Mouse (Mus musculus) hindbrain, embryonic 12.5 days (tissue): ENCODE results near the gene Smim20. TPM values are rescaled to one million over a fixed set of nuclear protein-coding genes. Genes with fewer than 3 reads are reported as not detected.
A peak's percentile ranks its signal among the peaks of the same experiment; 100 is the strongest.

Experiments used
- ATAC-seq: fragments of 200-750 bp; cut with Nextera tagmentation; 2 replicates; pipeline ENCODE4 v1.8.0; 2017; ENCODE audit warnings: moderate TSS enrichment; ENCODE audit not compliant: low FRiP score
- H3K27ac ChIP-seq: fragments of 300-500 bp; sonication (generic); 2 replicates; pipeline ENCODE4 v1.5.1; 2016; ENCODE audit warnings: mild to moderate bottlenecking
- H3K27me3 ChIP-seq: fragments of 300-500 bp; sonication (generic); 2 replicates; pipeline ENCODE4 v1.6.1; 2016; ENCODE audit warnings: mild to moderate bottlenecking
- H3K36me3 ChIP-seq: fragments of 300-500 bp; sonication (generic); 2 replicates; pipeline ENCODE4 v1.6.1; 2016; ENCODE audit warnings: mild to moderate bottlenecking
- H3K4me1 ChIP-seq: fragments of 300-500 bp; sonication (generic); 2 replicates; pipeline ENCODE4 v1.6.1; 2016
- H3K4me2 ChIP-seq: fragments of 300-500 bp; sonication (generic); replicated peaks from 2 replicates; pipeline ENCODE4 v1.6.1; 2016; ENCODE audit warnings: mild to moderate bottlenecking
- H3K4me3 ChIP-seq: fragments of 300-500 bp; sonication (generic); 2 replicates; pipeline ENCODE4 v1.5.1; 2016; ENCODE audit warnings: mild to moderate bottlenecking
- H3K9ac ChIP-seq: fragments of 300-500 bp; sonication (generic); 2 replicates; pipeline ENCODE4 v1.6.1; 2016; ENCODE audit warnings: mild to moderate bottlenecking, moderate library complexity
- H3K9me3 ChIP-seq: fragments of 300-500 bp; sonication (generic); replicated peaks from 2 replicates; pipeline ENCODE4 v1.6.1; 2016; ENCODE audit warnings: mild to moderate bottlenecking
- WGBS: fragments of 180-500 bp; shearing (Covaris S2); methylation state at CpG from one replicate; pipeline ENCODE4 v1.1.7; 2016; 5-methylcytosine and 5-hydroxymethylcytosine counted together
- polyA plus RNA-seq: library from polyadenylated mRNA; unstranded; fragments of >200 nt; fragmentation: Nextera tagmentation; extraction: Ambion mirVana; gene quantifications from 2 replicates; pipeline ENCODE4 v1.2.1, GENCODE M21; 2016

Smim20 gene
- 62.9 and 63.0 TPM in 2 replicates for polyA plus RNA-seq

DNA sequence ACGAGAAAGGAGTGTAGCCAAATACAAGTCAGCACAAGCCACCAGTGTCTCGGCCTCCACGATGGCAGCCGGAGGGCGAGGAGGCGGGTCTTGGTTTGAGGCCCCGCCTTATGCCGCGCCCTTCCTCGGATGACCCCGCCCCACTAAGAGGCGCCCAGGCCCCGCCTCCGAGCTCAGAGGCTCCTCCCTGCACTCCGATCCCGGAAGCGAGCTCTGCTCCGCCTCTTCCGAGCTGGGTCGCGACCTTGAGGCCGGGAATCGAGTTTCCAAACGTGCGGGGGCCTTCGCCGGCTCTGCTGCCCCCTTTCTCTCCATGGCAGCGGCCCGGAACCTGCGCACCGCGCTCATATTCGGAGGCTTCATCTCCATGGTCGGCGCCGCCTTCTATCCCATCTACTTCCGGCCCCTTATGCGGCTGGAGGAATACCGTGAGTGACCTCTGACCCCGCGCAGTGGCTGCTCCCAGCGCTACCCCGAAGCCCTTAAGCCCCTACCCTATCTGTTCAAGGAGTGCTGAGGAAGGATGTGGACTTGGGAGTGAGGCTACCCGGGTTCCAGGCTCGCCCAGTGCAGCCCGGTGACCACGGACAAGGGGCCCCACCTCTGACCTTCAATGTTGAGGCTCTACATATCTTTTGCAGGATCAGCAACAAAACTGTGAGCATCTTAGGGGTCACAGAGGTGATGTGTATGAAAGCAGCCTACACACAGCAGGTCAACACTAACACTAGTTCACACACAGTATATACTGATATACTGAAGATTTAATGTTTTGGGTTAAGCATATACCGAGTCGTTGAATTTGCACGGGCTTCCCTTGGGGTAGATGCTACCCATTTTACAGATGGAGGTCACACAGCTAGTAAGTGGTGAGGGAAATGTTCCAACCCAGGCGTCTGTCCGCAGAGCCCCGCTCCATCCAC lies at the start of gene Smim20:
Gene Smim20, plus strand, starts transcription at position 153 of the 923 bp plus-strand sequence.
- H3K4me3 ChIP-seq = peak within 1 kb of the TSS; percentile 53
- H3K27me3 ChIP-seq = no peaks in the 10 kb centered on the region
- H3K4me1 ChIP-seq = peaks cover 16% of the 10 kb centered on the region
- H3K27ac ChIP-seq = peak within 1 kb of the TSS; percentile 55; the same call in 1 of the 2 replicates
- H3K9me3 ChIP-seq = no peaks in the 10 kb centered on the region
- H3K36me3 ChIP-seq = no peaks in the 10 kb centered on the region
- peak within 1 kb of the TSS; percentile 62 for H3K4me2 ChIP-seq
- 11% methylated on average over 53 of the region's 53 CpGs for WGBS
- peak within 1 kb of the TSS; percentile 53 for H3K9ac ChIP-seq
- ATAC-seq = peak; percentile 91

DNA sequence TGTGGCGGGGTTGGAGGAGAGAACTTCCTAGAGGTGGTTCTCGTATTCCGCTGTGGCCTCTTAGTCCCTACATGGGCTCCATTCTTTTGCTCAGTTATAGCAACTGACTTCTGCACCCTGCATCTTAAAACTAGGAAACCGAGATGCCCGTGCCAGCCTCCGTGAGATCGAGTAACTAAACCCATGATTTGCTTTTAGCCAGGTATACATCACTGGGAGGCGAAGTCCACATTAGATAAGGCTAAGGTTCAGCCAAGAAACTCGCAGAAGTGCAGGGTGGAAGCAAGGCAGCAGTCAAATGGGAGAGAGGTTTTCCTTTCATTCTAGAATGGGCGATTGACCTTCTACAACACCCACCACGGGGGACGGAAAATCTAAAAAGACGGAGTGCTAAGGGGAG lies 41.4 kb upstream of the Smim20 start:
- Histone ChIP-seq H3K27ac (no peak overlapping the region), H3K36me3 (no peaks in the 10 kb centered on the region), H3K27me3 (no peaks in the 10 kb centered on the region; the same call in 1 of the 2 replicates), H3K9me3 (no peaks in the 10 kb centered on the region), H3K4me2 (no peak overlapping the region), H3K4me1 (no peaks in the 10 kb centered on the region), H3K9ac (no peak overlapping the region), H3K4me3 (no peak overlapping the region)
- ATAC-seq = no peak
- 92% methylated on average over 13 of the region's 13 CpGs for WGBS

DNA sequence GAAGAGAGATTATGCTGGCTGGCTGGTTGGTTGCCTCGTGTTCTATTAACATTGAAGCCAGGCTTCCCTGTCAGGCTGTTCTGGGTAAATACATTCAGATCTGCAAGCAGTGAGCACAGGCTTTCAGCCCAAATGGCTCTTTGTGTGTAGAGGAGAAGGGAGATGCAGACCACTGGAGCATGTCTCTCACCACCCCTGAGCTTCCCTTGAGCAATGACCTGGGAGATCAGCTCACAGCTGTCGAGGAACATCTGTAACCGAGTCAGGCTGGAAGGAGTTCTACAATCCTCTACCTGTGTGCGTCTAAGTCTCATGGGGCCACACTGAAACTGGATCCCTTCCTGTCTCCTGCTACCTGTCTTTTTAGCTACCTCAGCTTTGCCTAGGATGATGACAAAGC lies 36.3 kb upstream of the Smim20 start:
- WGBS = 49% methylated on average over 4 of the region's 4 CpGs
- no peak overlapping the region for H3K4me2 ChIP-seq

DNA sequence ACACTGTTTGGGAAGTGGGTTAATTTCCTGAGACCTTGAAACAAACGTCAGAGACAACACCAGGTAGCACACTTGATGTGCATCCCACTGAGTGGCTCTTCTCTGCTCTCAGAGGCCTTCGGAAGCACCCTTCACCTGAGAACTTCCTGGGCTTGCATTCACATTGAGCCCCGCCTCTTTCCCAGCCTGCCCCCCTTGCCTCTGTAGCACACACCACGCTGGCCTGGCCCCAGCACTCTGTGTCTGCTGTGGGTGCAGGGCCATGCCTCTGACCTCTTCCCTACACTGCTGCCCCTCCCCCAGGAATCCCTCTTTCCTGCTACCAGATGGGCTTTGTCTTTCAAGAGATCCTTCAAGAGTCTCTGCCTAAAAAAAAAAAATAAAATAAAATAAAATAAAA lies 31.3 kb upstream of the Smim20 start:
- ATAC-seq = no peak
- H3K9me3 ChIP-seq = no peaks in the 10 kb centered on the region
- H3K27ac ChIP-seq = no peak overlapping the region
- H3K9ac ChIP-seq = no peak overlapping the region
- no peaks in the 10 kb centered on the region for H3K36me3 ChIP-seq
- H3K27me3 ChIP-seq = no peaks in the 10 kb centered on the region
- WGBS = 13% methylated on average over 4 of the region's 4 CpGs
- peaks cover 8% of the 10 kb centered on the region; the same call in 1 of the 2 replicates for H3K4me1 ChIP-seq
- no peak overlapping the region for H3K4me3 ChIP-seq
- H3K4me2 ChIP-seq = no peak overlapping the region

More for the DNA sequence above, 36.3 kb upstream of the Smim20 start:
- Histone ChIP-seq H3K9ac (no peak overlapping the region), H3K36me3 (no peaks in the 10 kb centered on the region), H3K4me3 (no peak overlapping the region), H3K27me3 (no peaks in the 10 kb centered on the region; the same call in 1 of the 2 replicates), H3K27ac (no peak overlapping the region), H3K4me1 (no peaks in the 10 kb centered on the region), H3K9me3 (no peaks in the 10 kb centered on the region)
- no peak for ATAC-seq

DNA sequence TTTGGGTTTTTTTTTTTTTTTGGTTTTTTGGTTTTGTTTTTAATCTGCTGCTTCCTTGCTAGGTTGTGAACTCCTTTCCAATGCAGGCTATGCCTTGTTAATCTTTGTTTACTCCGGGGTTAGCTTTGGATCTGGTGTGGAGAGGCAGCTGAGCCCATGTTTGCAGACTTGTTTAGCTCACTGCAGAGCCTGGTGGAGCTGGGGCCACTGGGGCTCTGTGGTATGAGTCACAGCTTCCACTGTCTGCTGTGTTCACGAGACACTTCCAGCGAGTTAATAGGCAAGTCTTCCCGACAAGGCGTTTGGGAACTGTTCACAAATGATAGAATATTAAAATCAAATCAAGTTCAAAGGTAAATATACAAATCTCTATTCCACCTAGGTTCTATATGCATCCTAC lies 30.7 kb upstream of the Smim20 start:
- H3K4me1 ChIP-seq = peaks cover 8% of the 10 kb centered on the region; the same call in 1 of the 2 replicates
- H3K27ac ChIP-seq = no peak overlapping the region
- H3K36me3 ChIP-seq = no peaks in the 10 kb centered on the region
- no peak for ATAC-seq
- H3K4me3 ChIP-seq = no peak overlapping the region
- no peak overlapping the region for H3K4me2 ChIP-seq
- WGBS = 55% methylated on average over 5 of the region's 5 CpGs
- H3K27me3 ChIP-seq = no peaks in the 10 kb centered on the region
- no peak overlapping the region for H3K9ac ChIP-seq
- no peaks in the 10 kb centered on the region for H3K9me3 ChIP-seq

DNA sequence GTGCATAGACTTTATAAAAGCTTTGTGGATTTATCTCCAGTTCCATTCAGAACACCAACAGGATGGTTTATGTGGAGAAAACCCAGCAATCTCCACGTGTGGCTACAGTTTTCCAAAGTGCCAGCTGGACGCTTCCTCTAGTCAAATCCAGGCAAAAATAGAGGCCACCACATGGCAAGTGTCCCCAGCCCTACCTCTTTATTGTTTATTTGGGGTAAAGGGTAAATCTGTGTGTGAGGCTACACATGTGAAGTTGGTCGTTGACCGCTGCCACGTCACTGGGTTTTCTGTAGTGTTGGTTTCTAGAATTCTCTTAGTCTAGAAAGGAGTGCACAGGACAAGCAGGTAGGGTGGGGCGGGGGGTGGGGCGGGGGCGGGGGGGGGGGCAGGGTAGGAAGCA lies 30.1 kb upstream of the Smim20 start:
- Histone ChIP-seq H3K27me3 (no peaks in the 10 kb centered on the region), H3K4me1 (peaks cover 8% of the 10 kb centered on the region; the same call in 1 of the 2 replicates), H3K27ac (no peak overlapping the region), H3K36me3 (no peaks in the 10 kb centered on the region), H3K4me3 (no peak overlapping the region), H3K9me3 (no peaks in the 10 kb centered on the region), H3K4me2 (no peak overlapping the region), H3K9ac (no peak overlapping the region)
- ATAC-seq = no peak
- 82% methylated on average over 7 of the region's 8 CpGs for WGBS

DNA sequence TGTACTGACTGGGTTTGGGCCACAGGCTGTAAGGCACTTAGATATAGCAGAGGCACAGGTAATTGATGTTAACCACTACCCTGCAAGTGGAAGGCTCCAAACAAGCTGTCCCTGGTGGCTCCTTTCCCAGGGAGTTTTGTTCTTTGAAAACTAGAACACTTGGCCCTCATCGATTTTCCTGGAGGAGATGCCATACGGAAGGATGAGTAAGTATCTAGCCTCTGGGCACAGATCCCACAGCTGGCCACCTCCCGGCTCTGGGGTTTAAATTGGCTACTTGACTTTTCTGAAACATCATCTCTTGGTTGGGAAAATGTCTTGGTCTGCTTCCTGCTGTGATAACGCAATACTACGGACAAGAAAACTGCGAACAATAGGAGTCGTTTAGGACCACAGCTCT lies 28.1 kb upstream of the Smim20 start:
- 72% methylated on average over 7 of the region's 7 CpGs for WGBS

DNA sequence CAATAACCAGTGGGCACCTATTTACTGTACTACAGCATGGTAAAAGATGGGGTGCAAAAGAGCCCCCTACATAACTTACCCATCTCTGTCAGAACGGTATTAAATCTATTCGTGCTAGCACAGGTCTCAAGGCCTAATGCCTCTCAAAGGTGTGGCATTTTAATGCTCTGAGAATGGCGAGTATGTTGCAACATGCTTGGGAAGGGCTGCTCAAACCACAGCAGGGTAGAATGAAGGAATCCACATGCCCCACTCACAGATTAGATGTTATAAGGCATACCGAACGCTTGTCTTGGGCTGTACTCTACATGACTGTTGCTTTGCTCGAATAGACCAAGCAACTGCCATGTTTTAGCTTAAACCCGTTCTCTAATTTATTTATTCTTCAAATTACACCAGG lies 27.7 kb upstream of the Smim20 start:
- no peak overlapping the region for H3K4me2 ChIP-seq
- ATAC-seq = no peak
- no peaks in the 10 kb centered on the region for H3K36me3 ChIP-seq
- WGBS = 92% methylated on average over 7 of the region's 7 CpGs
- no peak overlapping the region for H3K4me3 ChIP-seq
- H3K4me1 ChIP-seq = peaks cover 8% of the 10 kb centered on the region; the same call in 1 of the 2 replicates
- 0 out of 2 replicates have a peak, but pooled peaks cover 3% of the 10 kb centered on the region for H3K27me3 ChIP-seq
- H3K9me3 ChIP-seq = no peaks in the 10 kb centered on the region
- no peak overlapping the region for H3K9ac ChIP-seq
- no peak overlapping the region for H3K27ac ChIP-seq

More for the DNA sequence above, 28.1 kb upstream of the Smim20 start:
- Histone ChIP-seq H3K27ac (no peak overlapping the region), H3K4me2 (no peak overlapping the region), H3K36me3 (no peaks in the 10 kb centered on the region), H3K27me3 (no peaks in the 10 kb centered on the region), H3K9ac (no peak overlapping the region), H3K4me3 (no peak overlapping the region), H3K9me3 (no peaks in the 10 kb centered on the region), H3K4me1 (peaks cover 8% of the 10 kb centered on the region; the same call in 1 of the 2 replicates)
- ATAC-seq = no peak

DNA sequence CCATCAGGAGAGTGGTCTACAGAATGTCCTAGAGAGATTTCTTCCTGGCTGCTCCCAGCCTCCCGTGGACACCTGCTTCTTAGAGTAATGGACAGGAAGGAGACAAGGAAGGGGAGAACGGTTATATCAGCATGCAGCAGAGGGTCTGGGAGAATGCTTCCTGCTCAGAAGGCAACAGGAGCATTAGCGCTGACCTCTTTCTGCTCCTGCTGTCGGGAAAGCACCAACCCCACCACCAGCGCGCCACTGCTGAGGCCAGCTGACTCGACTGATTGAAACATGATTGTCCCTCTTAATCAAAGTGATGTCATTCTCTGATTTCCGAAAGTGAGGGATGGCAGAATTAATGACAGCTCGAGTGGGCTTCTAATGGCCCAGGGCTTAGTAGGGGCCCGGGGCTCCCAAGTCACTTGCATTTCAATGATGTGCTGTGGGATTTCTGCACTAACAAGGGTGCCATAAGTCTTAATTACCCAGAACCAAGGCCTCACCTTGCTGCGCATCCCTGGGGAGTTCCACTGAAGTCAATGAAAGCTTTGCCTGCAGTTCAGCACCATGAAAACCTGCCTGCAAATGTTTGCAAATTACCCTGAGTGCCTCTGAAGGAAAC lies 26.9 kb upstream of the Smim20 start:
- ATAC-seq = 0 out of 2 replicates have a peak, but pooled peaks have one; percentile 42
- Histone ChIP-seq H3K4me1 (peaks cover 8% of the 10 kb centered on the region; the same call in 1 of the 2 replicates), H3K4me2 (no peak overlapping the region), H3K9ac (no peak overlapping the region), H3K36me3 (no peaks in the 10 kb centered on the region), H3K9me3 (no peaks in the 10 kb centered on the region), H3K27ac (no peak overlapping the region), H3K4me3 (no peak overlapping the region), H3K27me3 (0 out of 2 replicates have a peak, but pooled peaks cover 3% of the 10 kb centered on the region)
- WGBS = 47% methylated on average over 11 of the region's 11 CpGs

DNA sequence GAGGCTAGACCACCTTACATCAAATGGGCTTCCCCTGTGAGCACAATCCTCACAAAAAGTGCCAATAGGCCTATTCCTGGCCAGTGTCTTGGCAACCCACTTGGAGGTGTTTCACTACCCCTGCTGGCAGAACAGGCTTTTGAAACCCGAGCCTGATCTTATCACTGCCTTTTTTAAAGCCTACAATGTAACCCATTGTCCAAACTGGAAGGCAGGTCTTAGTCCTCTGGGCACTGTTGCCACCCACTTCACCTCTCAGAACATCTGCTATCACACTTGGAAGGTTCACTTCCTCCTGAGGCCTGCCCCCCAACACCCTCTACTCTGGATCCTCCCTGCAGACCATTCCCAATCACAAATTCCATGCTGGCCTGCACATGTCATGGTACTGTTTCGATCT lies 25.8 kb upstream of the Smim20 start:
- peak; percentile 23; the same call in 1 of the 2 replicates for ATAC-seq
- no peaks in the 10 kb centered on the region for H3K36me3 ChIP-seq
- H3K4me2 ChIP-seq = no peak overlapping the region
- H3K9ac ChIP-seq = no peak overlapping the region
- H3K4me1 ChIP-seq = peaks cover 8% of the 10 kb centered on the region; the same call in 1 of the 2 replicates
- H3K27me3 ChIP-seq = peaks cover 4% of the 10 kb centered on the region; the same call in 1 of the 2 replicates
- no peaks in the 10 kb centered on the region for H3K9me3 ChIP-seq
- H3K4me3 ChIP-seq = no peak overlapping the region
- H3K27ac ChIP-seq = no peak overlapping the region
- 43% methylated on average over 2 of the region's 2 CpGs for WGBS

DNA sequence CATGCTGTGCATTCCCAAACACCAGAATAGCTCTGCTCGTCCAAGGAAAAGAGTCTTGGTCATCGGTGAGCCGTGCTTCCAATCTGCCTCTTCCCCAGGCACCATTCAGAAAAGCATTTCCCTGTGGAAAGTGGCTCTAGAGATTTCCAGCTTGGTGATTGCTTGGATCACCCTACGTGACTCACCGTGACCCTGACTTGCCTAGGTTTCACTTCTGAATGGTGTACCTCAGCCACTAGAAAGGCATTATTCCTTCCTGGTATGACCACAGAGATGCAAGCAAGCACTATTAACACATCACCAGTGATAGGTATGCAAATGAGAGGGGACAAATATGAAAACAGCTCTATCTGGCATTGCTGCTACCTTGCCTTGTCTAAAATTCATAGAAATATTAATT lies 24.9 kb upstream of the Smim20 start:
- no peak; the same call in 1 of the 2 replicates for ATAC-seq
- WGBS = 80% methylated on average over 5 of the region's 5 CpGs
- Histone ChIP-seq H3K27me3 (peaks cover 11% of the 10 kb centered on the region), H3K4me3 (no peak overlapping the region), H3K27ac (0 out of 2 replicates have a peak overlapping the region, but pooled peaks have one; percentile 4), H3K9me3 (no peaks in the 10 kb centered on the region), H3K4me1 (peaks cover 8% of the 10 kb centered on the region; the same call in 1 of the 2 replicates), H3K9ac (no peak overlapping the region), H3K4me2 (no peak overlapping the region), H3K36me3 (no peaks in the 10 kb centered on the region)

DNA sequence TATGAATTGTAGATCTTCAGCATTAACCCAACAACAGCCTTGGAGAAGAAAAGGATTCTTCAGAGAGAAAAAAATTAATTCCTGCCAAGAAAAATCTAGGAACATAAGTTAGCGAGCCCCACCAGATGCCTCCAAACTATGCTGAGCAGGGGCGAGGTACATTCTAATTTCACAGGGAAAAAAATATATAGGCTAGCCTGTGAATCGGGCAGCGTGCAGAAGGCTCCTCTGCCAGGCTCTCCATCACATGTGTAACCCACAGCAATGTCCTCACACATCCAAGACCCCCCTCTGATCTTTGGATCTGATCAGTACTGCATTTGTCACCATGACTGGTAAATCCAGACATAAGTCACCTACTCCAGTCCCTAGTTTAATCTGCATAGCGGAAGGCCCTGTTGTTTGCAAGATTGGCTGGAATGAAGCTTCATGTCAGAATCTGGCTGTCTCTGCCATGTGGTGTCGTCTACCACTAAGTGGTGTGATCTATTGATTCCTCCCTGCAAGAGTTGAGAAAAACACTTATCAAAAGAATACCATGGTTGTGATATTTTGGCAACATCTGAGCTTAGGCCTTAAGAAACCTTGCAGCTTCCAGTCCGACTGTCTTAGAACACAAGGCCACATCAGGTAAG lies 23.9 kb upstream of the Smim20 start:
- Histone ChIP-seq H3K27me3 (peaks cover 14% of the 10 kb centered on the region), H3K9ac (no peak overlapping the region), H3K4me1 (peaks cover 8% of the 10 kb centered on the region; the same call in 1 of the 2 replicates), H3K4me2 (no peak overlapping the region), H3K9me3 (no peaks in the 10 kb centered on the region), H3K36me3 (no peaks in the 10 kb centered on the region), H3K27ac (no peak overlapping the region), H3K4me3 (no peak overlapping the region)
- ATAC-seq = no peak
- WGBS = 84% methylated on average over 7 of the region's 7 CpGs
